Mouse (Mus musculus) kidney, postnatal 0 days (tissue): ENCODE measurements around the gene Elovl2. TPM values are rescaled to one million over a fixed set of nuclear protein-coding genes. Genes with fewer than 3 reads are reported as not detected.

Experiments
- ATAC-seq: fragments of 200-750 bp; cut with Nextera tagmentation; replicated peaks from 2 replicates; pipeline ENCODE4 v1.8.0; 2017; ENCODE audit warnings: low read depth, moderate number of reproducible peaks, moderate TSS enrichment, moderate library complexity; ENCODE audit not compliant: low FRiP score
- DNase-seq: peaks from one replicate; pipeline ENCODE4 v3.0.0-alpha.2; 2016; ENCODE audit warnings: low spot score
- H3K27ac ChIP-seq: fragments of 300-500 bp; sonication (generic); 2 replicates; pipeline ENCODE4 v1.5.1; 2014; ENCODE audit warnings: mild to moderate bottlenecking
- H3K27me3 ChIP-seq: fragments of 300-500 bp; sonication (generic); 2 replicates; pipeline ENCODE4 v1.6.1; 2014; ENCODE audit warnings: low read length, mixed read lengths; ENCODE audit not compliant: insufficient read depth
- H3K36me3 ChIP-seq: fragments of 300-500 bp; sonication (generic); 2 replicates; pipeline ENCODE4 v1.6.1; 2014; ENCODE audit warnings: low read length, mixed read lengths; ENCODE audit not compliant: insufficient read depth
- H3K4me1 ChIP-seq: fragments of 300-500 bp; sonication (generic); replicated peaks from 2 replicates; pipeline ENCODE4 v1.6.1; 2014; ENCODE audit warnings: antibody characterized with exemption, low read length, mixed read lengths; ENCODE audit not compliant: insufficient read depth
- H3K4me2 ChIP-seq: fragments of 300-500 bp; sonication (generic); 2 replicates; pipeline ENCODE4 v1.6.1; 2014; ENCODE audit warnings: mild to moderate bottlenecking, low read length, moderate library complexity, mixed read lengths
- H3K4me3 ChIP-seq: fragments of 300-500 bp; sonication (generic); replicated peaks from 2 replicates; pipeline ENCODE4 v1.5.1; 2014; ENCODE audit warnings: low read depth, low read length
- H3K9ac ChIP-seq: fragments of 300-500 bp; sonication (generic); 2 replicates; pipeline ENCODE4 v1.6.1; 2014; ENCODE audit warnings: low read depth, low read length
- H3K9me3 ChIP-seq: fragments of 300-500 bp; sonication (generic); replicated peaks from 2 replicates; pipeline ENCODE4 v1.6.1; 2016; ENCODE audit warnings: low read length, inconsistent platforms, mixed read lengths
- CTCF ChIP-seq: IDR thresholded peaks from 2 replicates; pipeline ENCODE4 v1.5.1; 2016; ENCODE audit warnings: antibody characterized with exemption, low read depth, mild to moderate bottlenecking, moderate library complexity
- WGBS: fragments of 180-500 bp; shearing (Covaris S2); extraction: QIAGEN DNeasy Blood & Tissue Kit; methylation state at CpG from one replicate; pipeline ENCODE4 v1.1.7; 2014; 5-methylcytosine and 5-hydroxymethylcytosine counted together
- polyA plus RNA-seq: library from polyadenylated mRNA; unstranded; fragments of >200 nt; fragmentation: Nextera tagmentation; extraction: Ambion mirVana; gene quantifications from 2 replicates; pipeline ENCODE4 v1.2.1, GENCODE M21; 2015

Elovl2 gene
- polyA plus RNA-seq, 1 experiment from 2014 or later, result 19.4 TPM

DNA sequence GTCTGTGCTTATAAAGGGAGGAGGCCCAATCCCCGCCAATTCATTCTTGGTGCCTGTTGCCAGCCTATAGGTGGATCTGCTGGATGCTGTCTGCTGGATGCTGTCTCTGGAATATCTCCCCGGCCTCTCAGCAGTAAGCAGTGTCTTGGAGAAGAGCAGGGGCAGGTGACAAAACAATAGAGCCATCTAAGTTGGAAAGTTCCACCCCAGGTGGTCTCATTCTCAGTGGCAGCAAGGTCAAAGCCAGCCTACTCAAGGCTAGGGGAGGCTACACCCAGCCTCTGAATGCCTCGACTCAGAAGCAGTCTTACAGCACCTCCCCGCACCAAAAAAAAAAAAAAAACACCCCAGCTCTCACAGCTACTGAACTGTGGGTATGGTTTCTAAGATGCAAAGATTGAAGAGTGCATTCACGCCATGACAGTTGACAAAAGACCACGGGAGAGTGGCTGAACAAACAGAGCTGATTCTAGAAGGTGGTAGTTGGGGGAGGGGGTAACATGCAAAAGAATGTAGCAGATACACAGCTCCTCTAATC is 74.7 kb downstream of the Elovl2 start:
- Histone ChIP-seq H3K36me3 (no peaks in the 10 kb centered on the region), H3K9me3 (no peaks in the 10 kb centered on the region), H3K9ac (no peak overlapping the region), H3K27me3 (no peaks in the 10 kb centered on the region), H3K27ac (no peak overlapping the region), H3K4me2 (no peak overlapping the region), H3K4me3 (no peak overlapping the region), H3K4me1 (no peaks in the 10 kb centered on the region)
- no peak for TF ChIP-seq CTCF
- 68% methylated on average over 6 of the region's 6 CpGs for WGBS
- ATAC-seq, result no peak
- no peak for DNase-seq

- H3K4me2 ChIP-seq, result no peak overlapping the region
- H3K36me3 ChIP-seq, result no peaks in the 10 kb centered on the region
- H3K4me3 ChIP-seq, result no peak overlapping the region
- H3K4me1 ChIP-seq, result no peaks in the 10 kb centered on the region
- no peak overlapping the region for H3K27ac ChIP-seq
- TF ChIP-seq CTCF, result peak; percentile 92
- ATAC-seq (no peak), DNase-seq (peak; percentile 71)
- no peaks in the 10 kb centered on the region for H3K27me3 ChIP-seq
- WGBS, result 4% methylated on average over 6 of the region's 6 CpGs
- no peak overlapping the region for H3K9ac ChIP-seq
- no peaks in the 10 kb centered on the region for H3K9me3 ChIP-seq
Measured at GRCm38 (mm10) chr13:41134901-41135300, 85.3 kb downstream of the Elovl2 start.

Other genes starting within 250 kb of the Elovl2 start
- 67.6 and 73.7 TPM in 2 replicates for gene Pak1ip1, start 219.4 kb downstream of the Elovl2 start, polyA plus RNA-seq
- gene Tmem14c, start 204.1 kb downstream of the Elovl2 start, polyA plus RNA-seq, result 257 and 258 TPM in 2 replicates
- 0.37 and 0.66 TPM in 2 replicates for gene Mak, start 140.7 kb downstream of the Elovl2 start, polyA plus RNA-seq
- not detected in 2 replicates for gene Gcm2, start 109.4 kb downstream of the Elovl2 start, polyA plus RNA-seq
- gene Sycp2l, start 106.1 kb downstream of the Elovl2 start, polyA plus RNA-seq, result not detected in 2 replicates
- gene Smim13, start 29.4 kb upstream of the Elovl2 start, polyA plus RNA-seq, result 9.4 and 10.3 TPM in 2 replicates
- not detected in 2 replicates for gene Gm17364, start 53.6 kb upstream of the Elovl2 start, polyA plus RNA-seq